Mouse (Mus musculus) intestine, postnatal 0 days (tissue): ENCODE measurements around the gene Haghl. TPM values are rescaled to one million over a fixed set of nuclear protein-coding genes. Genes with fewer than 3 reads are reported as not detected.

Source experiments
- ATAC-seq: fragments of 200-750 bp; cut with Nextera tagmentation; 2 replicates; pipeline ENCODE4 v1.8.0; 2017; ENCODE audit warnings: mild to moderate bottlenecking, moderate TSS enrichment, moderate library complexity
- H3K27ac ChIP-seq: fragments of 300-500 bp; sonication (generic); 2 replicates; pipeline ENCODE4 v1.5.1; 2014; ENCODE audit warnings: mild to moderate bottlenecking, low read depth, low read length, moderate library complexity
- H3K27me3 ChIP-seq: fragments of 300-500 bp; sonication (generic); replicated peaks from 2 replicates; pipeline ENCODE4 v1.6.1; 2014; ENCODE audit warnings: low read length, mixed read lengths; ENCODE audit not compliant: control insufficient read depth, insufficient read depth
- H3K36me3 ChIP-seq: fragments of 300-500 bp; sonication (generic); 2 replicates; pipeline ENCODE4 v1.6.1; 2014; ENCODE audit warnings: mild to moderate bottlenecking, moderate library complexity; ENCODE audit not compliant: control insufficient read depth, insufficient read depth
- H3K4me1 ChIP-seq: fragments of 300-500 bp; sonication (generic); replicated peaks from 2 replicates; pipeline ENCODE4 v1.6.1; 2014; ENCODE audit warnings: antibody characterized with exemption, low read length, mixed read lengths; ENCODE audit not compliant: control insufficient read depth, insufficient read depth
- H3K4me2 ChIP-seq: fragments of 300-500 bp; sonication (generic); replicated peaks from 2 replicates; pipeline ENCODE4 v1.6.1; 2014; ENCODE audit warnings: low read depth, mild to moderate bottlenecking, moderate library complexity
- H3K4me3 ChIP-seq: fragments of 300-500 bp; sonication (generic); 2 replicates; pipeline ENCODE4 v1.5.1; 2014; ENCODE audit warnings: low read depth, low read length
- H3K9ac ChIP-seq: fragments of 300-500 bp; sonication (generic); 2 replicates; pipeline ENCODE4 v1.6.1; 2014; ENCODE audit warnings: mild to moderate bottlenecking, low read depth, low read length
- H3K9me3 ChIP-seq: fragments of 300-500 bp; sonication (generic); 2 replicates; pipeline ENCODE4 v1.6.1; 2016; ENCODE audit warnings: mixed run types; ENCODE audit not compliant: control insufficient read depth
- CTCF ChIP-seq: sonication (generic); IDR thresholded peaks from 2 replicates; pipeline ENCODE4 v1.5.1; 2016; ENCODE audit warnings: low read depth, mild to moderate bottlenecking, control low read depth, antibody characterized with exemption, moderate library complexity
- WGBS: fragments of 180-500 bp; shearing (Covaris S2); extraction: QIAGEN DNeasy Blood & Tissue Kit; methylation state at CpG from one replicate; pipeline ENCODE4 v1.1.7; 2014; 5-methylcytosine and 5-hydroxymethylcytosine counted together
- microRNA-seq: library from miRNA; unstranded; fragments of <30 nt; microRNA quantifications from one replicate; pipeline ENCODE4, GENCODE M21; 2016
- polyA plus RNA-seq: library from polyadenylated mRNA; unstranded; fragments of >200 nt; fragmentation: Nextera tagmentation; extraction: Ambion mirVana; gene quantifications from 2 replicates; pipeline ENCODE4 v1.2.1, GENCODE M21; 2015

The Haghl gene
- polyA plus RNA-seq, 1 experiment from 2014 or later, result 28.2 TPM

- 11% methylated on average over 2 of the region's 2 CpGs for WGBS
Observed at GRCm38 (mm10) chr17:25732082-25732481, 53.4 kb downstream of the Haghl start.

More at GRCm38 (mm10) chr17:25732082-25732481, 53.4 kb downstream of the Haghl start:
- no peak overlapping the region for H3K4me2 ChIP-seq
- no peaks in the 10 kb centered on the region; the same call in 1 of the 2 replicates for H3K36me3 ChIP-seq
- H3K27ac ChIP-seq, result no peak overlapping the region
- H3K4me1 ChIP-seq, result 0 out of 2 replicates have a peak, but pooled peaks cover 4% of the 10 kb centered on the region
- ATAC-seq, result no peak
- H3K9ac ChIP-seq, result no peak overlapping the region
- H3K4me3 ChIP-seq, result no peak overlapping the region
- no peaks in the 10 kb centered on the region for H3K27me3 ChIP-seq
- no peaks in the 10 kb centered on the region for H3K9me3 ChIP-seq
- peak; percentile 97 for TF ChIP-seq CTCF

Small RNAs within 50 kb of the gene (microRNA-seq; reads per million reads assigned to microRNA genes)
- gene Gm25083 (not detected), gene Mir3082 (not detected), gene Mir6966 (not detected)

Other genes starting within 250 kb of the Haghl start
- gene Sox8, start 215.0 kb downstream of the Haghl start, polyA plus RNA-seq, result 1.7 and 2.5 TPM in 2 replicates
- gene Lmf1, start 206.6 kb downstream of the Haghl start, polyA plus RNA-seq, result 16.1 and 16.5 TPM in 2 replicates
- gene Gng13, start 68.5 kb downstream of the Haghl start, polyA plus RNA-seq, result 0.92 and 0.95 TPM in 2 replicates
- gene Chtf18, start 58.3 kb downstream of the Haghl start, polyA plus RNA-seq, result 4.3 and 6.1 TPM in 2 replicates
- 6.7 and 7.2 TPM in 2 replicates for gene Rpusd1, start 58.0 kb downstream of the Haghl start, polyA plus RNA-seq
- not detected in 2 replicates for gene Mslnl, start 49.6 kb downstream of the Haghl start, polyA plus RNA-seq
- 48.2 and 57.0 TPM in 2 replicates for gene Msln, start 31.3 kb downstream of the Haghl start, polyA plus RNA-seq
- gene Narfl, start 11.9 kb downstream of the Haghl start, polyA plus RNA-seq, result 20.2 and 21.7 TPM in 2 replicates
- 0.09 and 0.18 TPM in 2 replicates for gene Ccdc78, start 907 bp upstream of the Haghl start, polyA plus RNA-seq
- gene Fam173a, start 7.2 kb upstream of the Haghl start, polyA plus RNA-seq, result 127 and 129 TPM in 2 replicates
- gene AC134908.4, start 10.0 kb upstream of the Haghl start, polyA plus RNA-seq, result not detected in 2 replicates
- gene Metrn, start 11.5 kb upstream of the Haghl start, polyA plus RNA-seq, result 21.4 and 23.5 TPM in 2 replicates
- 1.1 and 1.5 TPM in 2 replicates for gene Fbxl16, start 23.4 kb upstream of the Haghl start, polyA plus RNA-seq
- gene Wdr24, start 38.0 kb upstream of the Haghl start, polyA plus RNA-seq, result 9.6 and 10.2 TPM in 2 replicates
- 22.7 and 23.0 TPM in 2 replicates for gene Jmjd8, start 43.2 kb upstream of the Haghl start, polyA plus RNA-seq
- 245 and 246 TPM in 2 replicates for gene Stub1, start 47.7 kb upstream of the Haghl start, polyA plus RNA-seq
- 1.4 and 1.9 TPM in 2 replicates for gene Rhbdl1, start 51.6 kb upstream of the Haghl start, polyA plus RNA-seq
- 0.54 and 0.90 TPM in 2 replicates for gene Gm20683, start 56.1 kb upstream of the Haghl start, polyA plus RNA-seq
- 18.1 and 20.4 TPM in 2 replicates for gene Rhot2, start 59.2 kb upstream of the Haghl start, polyA plus RNA-seq
- 2.5 and 2.9 TPM in 2 replicates for gene Wdr90, start 75.8 kb upstream of the Haghl start, polyA plus RNA-seq
- gene Mcrip2, start 83.1 kb upstream of the Haghl start, polyA plus RNA-seq, result 51.0 and 55.9 TPM in 2 replicates
- gene Mettl26, start 89.4 kb upstream of the Haghl start, polyA plus RNA-seq, result 46.6 and 51.7 TPM in 2 replicates
- gene Wfikkn1, start 95.2 kb upstream of the Haghl start, polyA plus RNA-seq, result 0.14 and 0.27 TPM in 2 replicates
- gene Rab40c, start 134.1 kb upstream of the Haghl start, polyA plus RNA-seq, result 15.8 and 16.9 TPM in 2 replicates
- 34.9 and 37.2 TPM in 2 replicates for gene Pigq, start 159.3 kb upstream of the Haghl start, polyA plus RNA-seq
- not detected in 2 replicates for gene Nhlrc4, start 159.3 kb upstream of the Haghl start, polyA plus RNA-seq
- gene A930017K11Rik, start 166.9 kb upstream of the Haghl start, polyA plus RNA-seq, result 0.05 and 0.09 TPM in 2 replicates
- gene Capn15, start 200.1 kb upstream of the Haghl start, polyA plus RNA-seq, result 29.5 and 37.4 TPM in 2 replicates